ENCODE assay signal across 9 mouse cellular contexts in the genomic region with DNA sequence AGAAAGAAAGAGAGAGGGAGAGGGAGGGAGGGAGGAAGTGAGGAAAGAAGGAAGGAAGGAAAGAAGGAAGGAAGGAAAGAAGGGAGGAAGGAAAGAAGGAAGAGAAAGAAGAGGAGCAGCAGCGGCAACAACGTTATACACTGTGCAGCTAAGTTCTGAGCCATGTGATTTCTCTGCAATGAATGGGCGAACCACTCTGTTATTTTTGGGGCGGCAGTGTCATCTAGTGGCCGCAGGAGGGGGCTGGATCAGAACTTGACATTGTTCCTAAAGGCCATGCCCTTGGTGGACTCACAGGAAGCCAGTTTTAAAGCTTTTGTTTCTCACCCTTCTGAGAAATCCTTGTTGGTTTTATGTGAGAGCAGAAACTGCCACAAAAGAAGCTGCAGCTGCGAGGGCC. TPM values are rescaled to one million over a fixed set of nuclear protein-coding genes. Genes with fewer than 3 reads are reported as not detected.
DNase-seq lines count a peak whose midpoint lies in the region; ATAC-seq lines count a peak whose summit lies in the region.
"Had no signal": no experiment of that assay in that cellular context is flagged by ENCODE, and none has a peak within 500 bp of the region (broad histone marks: within the 10 kb centered on the region; RNA-seq: fewer than 3 reads in every experiment).

No protein-coding gene starts in this region.

- 6% methylated on average over 6 of the region's 6 CpGs for WGBS in heart, embryonic 12.5 days
- WGBS in intestine, embryonic 16.5 days = 7% methylated on average over 6 of the region's 6 CpGs
- 4% methylated on average over 6 of the region's 6 CpGs for WGBS in liver, embryonic 13.5 days (ENCODE audit: insufficient replicate concordance)

- H3K27ac ChIP-seq in heart, embryonic 12.5 days (ENCODE audit: poor library complexity, severe bottlenecking) = no peak overlapping the region
- no peak overlapping the region for H3K27ac ChIP-seq in intestine, embryonic 16.5 days (ENCODE audit: low read length)
- no peak overlapping the region for H3K27ac ChIP-seq in liver, embryonic 13.5 days
- H3K27ac ChIP-seq: liver, embryonic 15.5 days had no signal

- H3K36me3 ChIP-seq in heart, embryonic 12.5 days = no peaks in the 10 kb centered on the region
- H3K36me3 ChIP-seq in intestine, embryonic 16.5 days (ENCODE audit: control insufficient read depth, insufficient read depth, low read length) = no peaks in the 10 kb centered on the region
- no peaks in the 10 kb centered on the region for H3K36me3 ChIP-seq in liver, embryonic 13.5 days
- H3K36me3 ChIP-seq: liver, embryonic 15.5 days had no signal

- H3K4me1 ChIP-seq in heart, embryonic 12.5 days (replicated peaks) = peaks cover 42% of the 10 kb centered on the region
- no peaks in the 10 kb centered on the region for H3K4me1 ChIP-seq in intestine, embryonic 16.5 days (ENCODE audit: control insufficient read depth, insufficient read depth, low read length)
- peaks cover 3% of the 10 kb centered on the region for H3K4me1 ChIP-seq in liver, embryonic 13.5 days (replicated peaks)

- peak; percentile 74 to 84 for DNase-seq in heart, adult 18-20 months
- peak; percentile 58 for DNase-seq in Muller cell, postnatal 12 days (ENCODE audit: inconsistent ontology term)
- DNase-seq in cerebellum, adult 9-10 months = peak; percentile 57
- DNase-seq in gastrocnemius, adult 8-10 months (ENCODE audit: low spot score in 2 of 2) = peak; percentile 47 to 57
- peak; percentile 22 for DNase-seq in liver, embryonic 13.5 days
- peak; percentile 50 for DNase-seq in ovary, postnatal 14 days (ENCODE audit: low spot score)

- no peak overlapping the region for H3K9ac ChIP-seq in heart, embryonic 12.5 days
- H3K9ac ChIP-seq in intestine, embryonic 16.5 days (ENCODE audit: low read depth, low read length) = no peak overlapping the region
- no peak overlapping the region for H3K9ac ChIP-seq in liver, embryonic 13.5 days
- H3K9ac ChIP-seq: liver, embryonic 15.5 days had no signal

- no peak overlapping the region for H3K4me3 ChIP-seq in heart, embryonic 12.5 days
- no peak overlapping the region for H3K4me3 ChIP-seq in intestine, embryonic 16.5 days (ENCODE audit: low read length)
- H3K4me3 ChIP-seq in liver, embryonic 13.5 days (replicated peaks) = no peak overlapping the region
- H3K4me3 ChIP-seq: liver, embryonic 15.5 days had no signal

- no peaks in the 10 kb centered on the region for H3K27me3 ChIP-seq in heart, embryonic 12.5 days (replicated peaks)
- H3K27me3 ChIP-seq in intestine, embryonic 16.5 days (replicated peaks; ENCODE audit: control insufficient read depth, insufficient read depth, low read length) = no peaks in the 10 kb centered on the region
- H3K27me3 ChIP-seq in liver, embryonic 13.5 days = no peaks in the 10 kb centered on the region
- H3K27me3 ChIP-seq: liver, embryonic 15.5 days had no signal

- H3K4me2 ChIP-seq in heart, embryonic 12.5 days = no peak overlapping the region
- no peak overlapping the region for H3K4me2 ChIP-seq in intestine, embryonic 16.5 days (ENCODE audit: low read depth, low read length)
- H3K4me2 ChIP-seq in liver, embryonic 13.5 days = no peak overlapping the region
- H3K4me2 ChIP-seq: liver, embryonic 15.5 days had no signal

- no peak for ATAC-seq in heart, embryonic 12.5 days (ENCODE audit: insufficient number of reproducible peaks, low FRiP score)
- peak; percentile 58 for ATAC-seq in intestine, embryonic 16.5 days
- peak; percentile 51; the same call in 1 of the 2 replicates for ATAC-seq in liver, embryonic 13.5 days (ENCODE audit: low read depth)

- H3K9me3 ChIP-seq in heart, embryonic 12.5 days (replicated peaks) = no peaks in the 10 kb centered on the region
- H3K9me3 ChIP-seq in intestine, embryonic 16.5 days (ENCODE audit: control insufficient read depth, low read length) = no peaks in the 10 kb centered on the region
- no peaks in the 10 kb centered on the region for H3K9me3 ChIP-seq in liver, embryonic 13.5 days (replicated peaks)
- H3K9me3 ChIP-seq: liver, embryonic 15.5 days had no signal

RNA-seq across cellular contexts. Expression of a gene that starts 5.5 kb away (rescaled TPM):
- 100 to 1,000 TPM in 1 of 2 experiments, 10 to 100 TPM in 1; 92.9 to 112 TPM for total RNA-seq in heart, adult 18-20 months (2021)
- 172 and 177 TPM in 2 replicates for polyA plus RNA-seq in heart, embryonic 12.5 days (2016; fragmentation: Nextera tagmentation; extraction: Ambion mirVana)
- total RNA-seq in gastrocnemius, adult 8-10 months (2022) = 100 to 1,000 TPM; 322 to 345 (median 328) TPM
- 97.4 and 106 TPM in 2 replicates for polyA plus RNA-seq in intestine, embryonic 16.5 days (2015; fragmentation: Nextera tagmentation; extraction: Ambion mirVana)
- 40.7 and 40.8 TPM in 2 replicates for polyA plus RNA-seq in liver, embryonic 13.5 days (2015; fragmentation: Nextera tagmentation; extraction: Ambion mirVana)

Comparison
In these comparisons a context has a peak if more than half of its experiments do, and no peak if none do; other contexts are left out.
1. DNase-seq: peak in every context shown above with its lines; median percentile 79 in heart, adult 18-20 months; 58 in Muller cell, postnatal 12 days; 57 in cerebellum, adult 9-10 months; 52 in gastrocnemius, adult 8-10 months; 50 in ovary, postnatal 14 days; 22 in liver, embryonic 13.5 days.